Mouse (Mus musculus): ENCODE measurements around the gene Rhod. TPM values are rescaled to one million over a fixed set of nuclear protein-coding genes. Genes with fewer than 3 reads are reported as not detected.
A peak's percentile ranks its signal among the peaks of the same experiment; 100 is the strongest.

The Rhod gene
- polyA plus RNA-seq, 2 experiments from 2014 or later, result 2.6 to 3.2 TPM

DNA sequence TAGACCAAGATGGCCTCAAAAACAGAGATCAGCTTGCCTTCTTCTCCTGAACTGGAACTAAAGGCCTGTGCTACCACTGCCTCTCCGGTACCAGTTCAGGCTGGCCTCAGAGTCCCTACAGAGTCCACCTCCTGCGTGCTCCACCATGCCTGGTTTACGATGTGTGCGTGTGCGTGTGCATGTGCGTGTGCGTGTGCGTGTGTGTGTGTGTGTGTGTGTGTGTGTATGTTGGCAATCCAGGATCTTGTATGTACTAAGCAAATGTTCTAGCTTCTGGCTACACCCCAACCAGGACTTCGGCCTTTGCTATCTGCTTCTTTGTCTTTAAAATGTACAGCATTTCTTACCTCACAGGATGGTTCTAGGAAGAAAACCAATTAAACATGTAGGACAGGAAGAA is 10.0 kb upstream of the Rhod start:
- no peak for ATAC-seq

GRCm38 (mm10) chr19:4447445-4447844 is 8.2 kb upstream of the Rhod start:
- no peak for ATAC-seq

GRCm38 (mm10) chr19:4446661-4447420 is 7.6 kb upstream of the Rhod start:
- no peak for ATAC-seq

GRCm38 (mm10) chr19:4442408-4442807 is 3.2 kb upstream of the Rhod start:
- no peak for ATAC-seq

DNA sequence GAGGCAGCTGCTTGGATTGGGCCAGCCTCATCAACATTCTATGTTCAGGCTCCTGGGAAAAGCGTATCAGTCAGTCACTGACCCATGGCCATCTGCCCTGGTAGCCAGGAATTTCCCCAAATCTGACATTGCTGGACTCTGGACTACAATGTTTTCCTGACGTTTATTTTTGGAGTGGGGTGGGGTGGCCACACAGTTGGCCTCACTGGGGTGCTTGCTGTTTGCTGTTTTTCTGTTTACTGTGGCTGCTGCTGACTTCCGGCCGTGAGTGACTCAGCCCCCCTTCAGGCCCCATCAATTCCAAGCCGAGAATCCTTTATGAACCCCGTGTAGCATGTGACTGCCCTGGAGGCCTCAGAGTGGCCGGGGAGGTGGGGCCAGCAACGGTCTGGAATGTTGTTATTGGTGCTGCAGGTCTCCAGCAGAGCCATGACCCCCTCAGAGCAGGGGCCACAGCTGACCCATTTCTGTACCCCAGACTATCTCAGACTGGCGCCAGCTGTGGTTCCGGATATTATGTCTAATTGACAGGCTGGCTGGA is 2.5 kb upstream of the Rhod start:
- ATAC-seq, result no peak

- peak; percentile 63 for ATAC-seq
Measured at GRCm38 (mm10) chr19:4441090-4441591, 1.9 kb upstream of the Rhod start.

GRCm38 (mm10) chr19:4440222-4440621 is 990 bp upstream of the Rhod start:
- ATAC-seq, result no peak

GRCm38 (mm10) chr19:4438791-4439160 is 456 bp downstream of the Rhod start:
- ATAC-seq, result peak; percentile 25

- peak; percentile 46 for ATAC-seq
Measured at GRCm38 (mm10) chr19:4437886-4438285, 1.3 kb downstream of the Rhod start.

DNA sequence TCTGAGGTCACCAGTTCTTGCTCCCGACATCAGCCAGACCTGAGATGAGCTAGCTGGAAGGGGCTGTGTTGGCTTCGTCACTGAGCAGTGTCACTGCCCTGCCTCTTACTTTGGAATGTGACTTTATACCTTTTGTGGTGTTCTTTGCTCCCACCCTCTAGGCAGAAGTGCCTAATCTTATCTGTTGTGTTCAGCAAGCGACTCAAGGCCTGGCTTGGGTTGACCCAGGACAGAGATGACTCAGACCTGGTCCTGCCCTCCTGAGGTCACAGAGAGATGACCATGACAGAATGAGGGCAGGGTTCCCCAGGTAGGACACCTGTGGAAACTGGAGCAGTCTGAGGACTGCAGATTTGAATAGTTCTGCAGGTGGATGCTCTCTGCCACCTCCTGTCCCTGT is 3.0 kb downstream of the Rhod start:
- ATAC-seq, result no peak

GRCm38 (mm10) chr19:4434999-4435398 is 4.2 kb downstream of the Rhod start:
- ATAC-seq, result no peak

- no peak for ATAC-seq
Measured at GRCm38 (mm10) chr19:4433756-4434155, 5.5 kb downstream of the Rhod start.

- ATAC-seq, result no peak
Measured at GRCm38 (mm10) chr19:4430091-4430620, 9.1 kb downstream of the Rhod start.

DNA sequence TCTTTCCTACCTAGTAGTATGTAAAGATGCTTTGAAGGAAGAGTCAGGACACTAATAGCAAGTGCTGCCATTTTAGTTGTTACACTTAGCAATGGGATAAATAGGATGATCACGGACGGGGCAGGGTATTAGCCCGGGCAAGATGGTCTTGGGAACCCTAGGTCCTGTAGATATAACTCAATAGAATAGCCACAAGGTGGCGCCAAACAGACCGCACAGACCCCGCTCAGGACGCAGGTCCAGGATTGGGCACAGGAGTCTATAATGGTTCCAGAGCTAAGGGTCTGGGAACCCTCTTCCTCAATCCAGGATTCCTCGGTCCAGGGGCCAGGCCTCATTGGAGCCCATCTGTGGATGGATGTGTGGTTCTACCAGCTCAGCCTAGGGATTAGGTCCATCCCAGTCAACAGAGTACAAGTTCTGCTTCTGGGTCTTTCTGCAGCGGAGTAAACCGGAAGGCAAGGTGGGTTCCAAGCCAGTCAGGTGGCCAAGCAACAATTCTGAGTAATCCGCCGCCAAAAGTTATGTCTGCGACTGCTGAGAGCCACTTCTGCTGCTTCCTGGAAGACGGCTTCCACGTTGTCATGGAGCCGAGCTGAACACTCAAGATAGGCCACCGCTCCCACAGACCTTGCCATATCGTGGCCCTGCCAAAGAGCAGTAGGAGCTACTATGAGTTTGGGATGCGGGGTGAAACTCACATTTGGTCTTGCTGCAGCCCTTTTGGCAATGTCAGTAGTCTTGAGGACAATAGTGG is 13.4 kb downstream of the Rhod start:
- no peak for ATAC-seq

DNA sequence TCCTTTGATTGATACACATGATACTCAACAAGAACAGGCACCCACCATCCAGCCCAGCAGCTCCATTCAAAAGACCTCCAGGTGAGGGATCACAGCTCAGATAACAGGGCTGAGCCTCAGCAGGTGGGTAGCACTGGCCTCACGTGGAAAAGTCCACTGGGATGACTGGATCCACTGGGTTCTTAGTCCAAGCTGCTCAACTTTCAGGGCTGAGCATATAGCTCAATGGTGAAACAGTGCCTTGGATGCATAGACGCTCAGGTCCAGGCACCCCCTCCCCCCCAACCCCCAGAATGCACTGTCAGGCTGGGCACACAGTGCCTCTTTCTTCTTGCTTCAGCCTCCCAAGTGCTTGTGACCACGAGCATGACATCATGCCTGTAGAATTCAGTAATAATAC is 16.2 kb downstream of the Rhod start:
- ATAC-seq, result no peak

- no peak for ATAC-seq
Measured at GRCm38 (mm10) chr19:4422581-4422980, 16.7 kb downstream of the Rhod start.

- no peak for ATAC-seq
Measured at GRCm38 (mm10) chr19:4420153-4420910, 18.9 kb downstream of the Rhod start.

DNA sequence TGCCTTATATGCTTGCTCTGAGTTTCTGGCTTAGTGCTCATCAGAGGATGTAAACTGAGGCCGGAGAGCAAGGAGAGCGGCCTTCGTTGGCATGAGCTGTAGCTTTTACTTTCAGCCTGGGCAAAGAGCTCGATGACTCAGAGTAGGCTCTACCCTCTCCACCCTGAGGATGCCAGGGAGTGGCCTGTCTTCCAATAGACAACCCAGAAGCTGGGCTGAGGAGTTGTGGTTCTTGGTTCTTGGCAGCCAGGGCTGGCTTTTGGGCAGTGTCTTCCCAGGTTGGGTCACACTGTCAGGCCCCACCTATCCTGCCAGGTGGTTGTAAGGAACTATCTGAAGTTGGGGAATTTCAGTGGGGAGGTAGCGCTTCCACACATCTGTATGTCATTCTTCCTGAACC is 19.5 kb downstream of the Rhod start:
- ATAC-seq, result no peak

DNA sequence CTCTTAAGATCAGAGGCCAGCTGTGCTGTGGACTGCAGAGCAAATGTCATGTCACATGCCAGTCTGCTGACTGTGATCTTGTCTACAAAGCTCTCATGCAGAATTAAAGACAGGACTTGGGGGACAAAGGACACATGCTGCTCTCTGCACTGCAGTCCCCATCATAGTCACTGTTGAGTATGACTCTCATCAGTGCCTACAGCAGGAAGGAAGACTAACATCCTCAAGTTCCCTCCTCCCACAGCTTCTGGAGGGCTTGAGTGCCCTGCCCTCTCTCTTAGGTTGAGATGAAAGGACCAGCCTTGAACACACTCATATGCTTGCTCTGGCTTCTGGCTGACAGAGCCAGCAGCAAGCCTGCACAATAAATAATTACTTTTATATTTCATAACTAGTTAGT is 21.5 kb downstream of the Rhod start:
- no peak for ATAC-seq

DNA sequence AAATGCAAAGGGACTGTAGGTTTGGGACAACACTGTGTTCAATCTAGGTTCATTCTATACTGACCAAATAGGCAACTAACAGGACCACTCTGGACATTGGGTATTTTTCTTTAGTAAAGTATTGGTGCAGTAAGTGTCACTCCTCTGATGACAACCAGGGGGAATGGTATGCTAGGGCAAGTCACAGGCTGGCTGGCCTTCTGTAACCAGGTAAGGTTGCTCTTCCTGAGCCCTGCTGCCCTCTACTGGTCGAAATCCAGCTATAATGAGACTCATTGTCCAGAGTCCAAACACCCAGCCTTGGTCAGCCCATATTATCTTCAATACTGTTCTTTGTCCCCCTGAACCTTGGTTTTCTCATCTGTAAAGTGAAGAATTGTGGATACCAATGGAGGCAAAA is 22.0 kb downstream of the Rhod start:
- ATAC-seq, result no peak

- no peak for ATAC-seq
Measured at GRCm38 (mm10) chr19:4414631-4415030, 24.6 kb downstream of the Rhod start.

- no peak for ATAC-seq
Measured at GRCm38 (mm10) chr19:4409062-4409461, 30.2 kb downstream of the Rhod start.

DNA sequence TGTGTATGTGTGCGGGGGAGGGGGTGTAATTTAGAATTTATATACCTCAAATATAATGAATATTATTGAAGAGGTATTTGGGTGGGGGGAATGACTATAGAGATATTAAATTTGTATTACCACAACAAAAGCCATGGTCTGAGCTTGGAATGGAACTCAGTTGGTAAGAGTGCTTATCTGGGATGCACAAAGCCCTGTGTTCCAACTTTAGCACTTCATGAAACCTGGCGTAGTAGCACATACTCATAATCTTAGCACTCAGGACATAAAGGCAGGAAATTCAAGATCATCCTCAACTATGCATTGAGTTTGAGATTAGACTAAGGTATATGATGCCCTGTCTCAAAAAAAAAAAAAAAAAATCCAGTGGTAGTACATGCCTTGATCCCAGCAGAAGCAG is 34.4 kb downstream of the Rhod start:
- ATAC-seq, result no peak

Data from CD4-positive, CD25-positive, alpha-beta regulatory T cell, adult 4 months (primary cell).